Mouse (Mus musculus): ENCODE data around the gene Best1. TPM values are rescaled to one million over a fixed set of nuclear protein-coding genes. Genes with fewer than 3 reads are reported as not detected.

Gene Best1
- total RNA-seq, 2 experiments from 2014 or later: 1.2 to 1.5 TPM

- DNase-seq (ENCODE audit: low spot score in 2 of 2): no peak
- no peak for TF ChIP-seq CTCF (conservative IDR thresholded peaks at IDR 0.05)
Measured at GRCm38 (mm10) chr19:10038364-10038763, 36.9 kb upstream of the Best1 start.

DNA sequence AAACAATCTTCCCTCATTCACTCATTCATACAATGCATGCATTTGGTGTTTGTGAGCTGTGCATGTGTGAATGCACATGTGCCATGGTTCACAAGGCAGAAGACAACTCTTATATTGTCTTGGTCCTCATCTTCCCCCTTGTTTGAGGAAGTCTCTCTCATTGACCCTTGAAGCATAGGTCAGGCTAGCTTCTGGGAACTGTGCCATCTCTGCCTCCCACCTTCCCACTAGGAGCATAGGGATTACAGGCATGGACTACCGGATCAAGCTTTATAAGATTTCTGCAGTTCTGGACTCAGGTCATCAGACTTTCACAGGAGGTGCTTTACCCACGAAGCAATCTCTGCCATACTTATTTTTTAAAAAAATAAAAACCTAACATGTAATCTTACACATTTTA, 36.1 kb upstream of the Best1 start:
- Histone ChIP-seq H3K4me3 (no peak overlapping the region), H3K27ac (no peak overlapping the region)
- no peak for DNase-seq (ENCODE audit: low spot score in 2 of 2)
- TF ChIP-seq CTCF (conservative IDR thresholded peaks at IDR 0.05): no peak

More at GRCm38 (mm10) chr19:10038364-10038763, 36.9 kb upstream of the Best1 start:
- Histone ChIP-seq H3K27ac (no peak overlapping the region), H3K4me3 (no peak overlapping the region)

DNA sequence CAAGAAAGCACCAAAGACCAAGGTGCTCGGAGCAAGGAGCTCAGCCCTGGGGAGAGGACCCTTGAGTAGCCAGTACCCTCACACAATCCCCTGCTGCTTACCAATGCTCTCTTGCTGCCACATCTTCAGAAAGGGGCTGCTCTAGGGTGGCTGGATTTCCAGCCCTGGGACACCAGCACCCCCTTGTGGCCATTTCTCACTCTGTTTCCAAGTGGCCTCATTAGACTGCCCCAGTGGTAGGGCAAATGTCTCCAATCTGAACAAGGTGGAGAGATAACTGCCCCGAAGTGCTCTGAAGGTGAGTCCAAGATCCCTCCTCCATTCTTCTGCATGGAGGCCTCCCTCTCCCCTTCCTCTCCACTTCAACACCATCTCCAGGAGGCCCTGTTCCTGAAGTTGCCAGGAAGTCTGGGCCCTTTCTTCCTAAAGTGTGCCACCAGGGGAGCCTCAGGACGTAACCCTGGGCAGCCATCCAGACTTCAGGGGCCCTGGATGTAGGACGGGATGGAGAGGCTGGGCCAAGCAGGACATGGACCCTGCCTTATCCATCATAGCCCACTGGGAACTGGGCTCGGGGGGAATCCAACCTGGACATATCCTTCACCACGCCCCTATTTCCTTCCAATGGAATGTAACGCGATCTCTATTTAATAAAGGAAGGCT, 33.5 kb upstream of the Best1 start:
- peak; percentile 64 to 87 for DNase-seq (ENCODE audit: low spot score in 2 of 2)
- no peak overlapping the region for H3K4me3 ChIP-seq
- no peak overlapping the region for H3K27ac ChIP-seq
- TF ChIP-seq CTCF (conservative IDR thresholded peaks at IDR 0.05): peak; percentile 94

- no peak for DNase-seq (ENCODE audit: low spot score in 2 of 2)
- no peak for TF ChIP-seq CTCF (conservative IDR thresholded peaks at IDR 0.05)
- no peak overlapping the region for H3K4me3 ChIP-seq
- H3K27ac ChIP-seq: no peak overlapping the region
Measured at GRCm38 (mm10) chr19:10034356-10034755, 32.9 kb upstream of the Best1 start.

DNA sequence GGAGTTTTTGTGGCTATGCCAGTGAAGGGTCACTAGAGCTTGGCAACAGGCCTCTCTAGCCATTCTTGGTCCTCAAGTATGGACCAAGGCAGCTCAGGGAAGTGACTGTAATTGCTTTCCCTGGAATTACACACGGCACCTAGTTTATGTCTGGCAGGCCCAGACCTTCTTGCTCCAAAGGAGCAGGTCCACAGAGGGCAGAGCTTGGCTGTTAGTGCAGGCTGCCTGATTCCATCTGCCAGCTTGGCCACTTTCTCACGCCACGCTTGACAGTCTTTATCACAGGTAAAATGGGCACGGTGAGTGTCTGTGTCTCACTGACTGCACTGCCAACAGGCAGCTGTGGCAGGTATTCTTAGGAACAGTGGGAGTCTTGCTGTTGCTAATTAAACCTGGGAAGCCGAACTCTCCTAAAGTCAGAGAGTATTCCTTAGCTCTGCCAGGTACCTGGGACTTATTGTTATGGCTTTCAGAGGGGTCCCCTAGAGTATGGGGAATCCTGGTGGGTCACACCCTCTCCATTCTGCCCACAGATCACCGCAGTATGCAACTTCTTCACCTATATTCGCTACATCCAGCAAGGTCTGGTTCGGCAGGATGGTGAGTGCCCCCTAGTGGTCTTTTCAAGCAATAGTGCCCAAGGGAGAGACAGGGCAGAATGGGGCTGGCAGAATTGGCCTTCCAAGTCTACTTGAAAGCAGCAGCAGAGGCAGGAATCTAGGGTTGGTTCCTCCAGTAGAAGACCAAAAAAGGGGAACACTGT, 32.0 kb upstream of the Best1 start:
- peak; percentile 45 to 69 for DNase-seq (ENCODE audit: low spot score in 2 of 2)

DNA sequence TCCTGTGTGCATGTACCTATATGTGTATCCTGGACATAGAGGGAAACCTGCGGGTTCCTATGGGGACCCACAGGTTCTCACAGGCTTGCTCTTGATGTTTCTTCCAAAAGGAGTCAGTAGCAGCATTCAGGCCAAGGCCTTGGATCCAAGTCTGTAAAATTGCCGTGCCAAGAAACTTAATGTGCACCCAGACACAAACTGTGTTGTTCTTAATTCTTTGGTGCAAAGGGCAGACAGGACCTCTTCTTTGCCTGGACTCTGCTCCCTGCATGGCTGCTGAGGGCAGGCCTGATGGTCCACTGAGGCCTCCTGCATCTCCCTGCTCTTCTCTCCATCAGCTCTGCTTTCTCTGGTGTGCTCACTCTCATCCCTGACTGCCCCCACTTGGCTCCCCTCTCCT, 28.3 kb upstream of the Best1 start:
- peak overlapping the region; percentile 51; the same call in 1 of the 2 replicates for H3K27ac ChIP-seq
- DNase-seq (ENCODE audit: low spot score in 2 of 2): no peak
- no peak for TF ChIP-seq CTCF (conservative IDR thresholded peaks at IDR 0.05)
- H3K4me3 ChIP-seq: no peak overlapping the region

More for the DNA sequence above, 32.0 kb upstream of the Best1 start:
- Histone ChIP-seq H3K27ac (no peak overlapping the region; the same call in 1 of the 2 replicates), H3K4me3 (no peak overlapping the region)
- peak; percentile 92 for TF ChIP-seq CTCF (conservative IDR thresholded peaks at IDR 0.05)

DNA sequence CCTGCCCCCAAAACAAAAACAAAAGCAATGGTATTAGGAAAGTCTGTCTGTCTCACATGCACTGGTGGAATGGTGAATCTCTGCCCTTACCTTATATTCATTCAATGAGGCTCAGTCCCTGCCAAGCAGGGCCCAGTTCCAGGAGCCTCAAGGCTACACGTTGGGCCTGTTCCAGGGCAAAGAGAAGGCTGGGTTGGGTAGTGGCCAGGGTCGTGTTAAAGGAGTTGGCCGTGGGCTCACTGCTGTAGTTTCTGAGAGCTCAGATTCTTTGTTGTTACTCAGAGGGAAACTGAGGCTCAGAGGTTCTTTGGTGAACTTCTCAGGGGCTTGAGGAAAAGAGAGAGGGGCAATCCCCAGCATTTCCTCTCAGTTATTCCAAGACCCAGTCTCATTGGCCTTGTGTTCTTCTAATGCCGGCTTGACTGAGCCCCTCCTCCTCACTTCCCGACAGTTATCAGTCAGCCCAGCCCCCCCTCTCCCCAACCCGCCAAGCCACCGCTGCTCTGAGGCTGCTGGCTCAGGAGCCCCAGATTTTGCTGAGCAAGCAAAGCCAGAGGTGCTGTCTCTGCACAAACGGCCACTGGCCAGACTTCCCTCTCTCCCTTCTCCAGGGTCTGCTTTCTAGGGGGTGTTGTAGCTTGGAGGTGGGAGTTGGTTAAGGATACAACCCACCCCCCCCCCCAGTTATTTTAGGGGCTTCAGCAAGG, 23.9 kb upstream of the Best1 start:
- no peak for TF ChIP-seq CTCF (conservative IDR thresholded peaks at IDR 0.05)
- H3K4me3 ChIP-seq: no peak overlapping the region
- H3K27ac ChIP-seq: peak overlapping the region; percentile 77; the same call in 1 of the 2 replicates
- peak in 1 of 2 experiments; percentile 60 for DNase-seq (ENCODE audit: low spot score in 2 of 2)

DNA sequence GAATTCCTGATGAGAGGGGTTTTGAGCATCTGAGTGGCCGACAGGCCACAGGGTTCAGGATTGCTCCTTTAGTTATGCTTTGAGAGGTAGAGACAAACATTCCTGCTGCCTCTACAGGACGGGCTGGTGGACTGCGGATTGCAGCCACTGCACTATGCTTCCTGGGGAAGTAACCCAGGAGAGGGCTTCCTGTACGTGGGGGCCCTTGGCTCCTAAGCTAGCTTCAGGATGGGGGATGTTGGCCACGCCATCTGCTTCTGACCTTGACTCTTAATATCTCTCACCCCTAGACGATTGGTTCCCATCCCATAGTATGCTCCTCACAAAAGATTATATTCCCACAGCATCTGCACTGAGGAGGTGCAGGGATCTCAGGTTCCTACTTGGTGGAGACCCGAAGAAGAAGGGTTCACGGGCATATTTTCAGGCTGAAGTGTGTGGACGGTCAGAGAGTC, 21.9 kb upstream of the Best1 start:
- DNase-seq (ENCODE audit: low spot score in 2 of 2): no peak
- Histone ChIP-seq H3K27ac (peak overlapping the region; percentile 57; the same call in 1 of the 2 replicates), H3K4me3 (no peak overlapping the region)
- no peak for TF ChIP-seq CTCF (conservative IDR thresholded peaks at IDR 0.05)

GRCm38 (mm10) chr19:10022414-10023303, 21.2 kb upstream of the Best1 start:
- DNase-seq (ENCODE audit: low spot score in 2 of 2): peak; percentile 63 to 68
- TF ChIP-seq CTCF (conservative IDR thresholded peaks at IDR 0.05): peak; percentile 90
- Histone ChIP-seq H3K4me3 (no peak overlapping the region), H3K27ac (peak overlapping the region; percentile 57; the same call in 1 of the 2 replicates)

GRCm38 (mm10) chr19:10021981-10022380, 20.5 kb upstream of the Best1 start:
- no peak overlapping the region for H3K27ac ChIP-seq
- DNase-seq (ENCODE audit: low spot score in 2 of 2): no peak
- no peak for TF ChIP-seq CTCF (conservative IDR thresholded peaks at IDR 0.05)
- no peak overlapping the region for H3K4me3 ChIP-seq

DNA sequence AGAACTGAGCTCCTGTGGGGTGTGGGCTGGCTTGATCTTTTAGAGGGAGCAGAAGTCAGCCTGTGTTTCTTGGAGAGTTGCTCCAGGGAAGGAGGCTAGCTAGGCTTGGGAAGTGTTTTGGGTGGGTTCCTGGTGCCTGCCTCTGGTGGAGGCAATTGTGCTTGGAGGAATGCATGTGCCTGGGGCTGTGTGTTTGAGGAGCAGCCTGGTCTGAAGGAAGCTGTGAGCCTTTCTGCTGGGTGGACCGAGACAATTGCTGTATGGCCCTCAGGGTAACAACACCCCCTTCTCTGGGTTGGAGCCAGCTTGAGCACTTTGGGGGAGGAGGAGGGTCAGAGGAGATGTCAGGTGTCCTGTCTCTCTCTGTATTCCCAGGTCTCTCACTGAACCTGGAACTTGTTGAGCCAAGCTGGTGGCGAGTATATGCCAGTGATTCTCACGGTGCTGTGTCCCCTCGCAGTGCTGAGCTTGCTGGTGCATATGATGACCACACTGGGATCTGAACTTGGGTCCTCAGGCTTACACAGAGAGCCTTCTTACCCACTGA, 17.9 kb upstream of the Best1 start:
- Histone ChIP-seq H3K4me3 (peak overlapping the region; percentile 80; the same call in 1 of the 2 replicates), H3K27ac (peak overlapping the region; percentile 83; the same call in 1 of the 2 replicates)
- DNase-seq (ENCODE audit: low spot score in 2 of 2): no peak
- TF ChIP-seq CTCF (conservative IDR thresholded peaks at IDR 0.05): no peak

GRCm38 (mm10) chr19:10018527-10018818, 17.0 kb upstream of the Best1 start:
- H3K4me3 ChIP-seq: peak overlapping the region; percentile 80
- DNase-seq (ENCODE audit: low spot score in 2 of 2): no peak
- peak overlapping the region; percentile 83; the same call in 1 of the 2 replicates for H3K27ac ChIP-seq
- no peak for TF ChIP-seq CTCF (conservative IDR thresholded peaks at IDR 0.05)

Measured in layer of hippocampus, adult 2 months (tissue).